Mouse (Mus musculus): ENCODE results near the gene Lrrc27. TPM values are rescaled to one million over a fixed set of nuclear protein-coding genes. Genes with fewer than 3 reads are reported as not detected.

Gene Lrrc27
- total RNA-seq, 2 experiments from 2014 or later = 2.4 to 2.7 TPM

GRCm38 (mm10) chr7:139211761-139212160 is 1.0 kb upstream of the Lrrc27 start:
- DNase-seq = no peak

GRCm38 (mm10) chr7:139213751-139214150 is 963 bp downstream of the Lrrc27 start:
- no peak for DNase-seq
- intact Hi-C loops (cut with DNase I; ENCODE audit: low total_unique reads) = no loop called here

More at GRCm38 (mm10) chr7:139211761-139212160, 1.0 kb upstream of the Lrrc27 start:
- intact Hi-C loops (cut with DNase I; ENCODE audit: low total_unique reads) = no loop called here

- intact Hi-C loops (cut with DNase I; ENCODE audit: low total_unique reads) = no loop called here
These were observed 1.4 kb downstream of the Lrrc27 start for GRCm38 (mm10) chr7:139214160-139214559.

GRCm38 (mm10) chr7:139214596-139215340 is 2.0 kb downstream of the Lrrc27 start:
- no peak for DNase-seq
- intact Hi-C loops (cut with DNase I; ENCODE audit: low total_unique reads) = no loop called here

More at GRCm38 (mm10) chr7:139214160-139214559, 1.4 kb downstream of the Lrrc27 start:
- DNase-seq = no peak

GRCm38 (mm10) chr7:139215516-139215915 is 2.7 kb downstream of the Lrrc27 start:
- no peak for DNase-seq
- intact Hi-C loops (cut with DNase I; ENCODE audit: low total_unique reads) = no loop called here

GRCm38 (mm10) chr7:139215946-139216345 is 3.2 kb downstream of the Lrrc27 start:
- DNase-seq = no peak
- intact Hi-C loops (cut with DNase I; ENCODE audit: low total_unique reads) = no loop called here

GRCm38 (mm10) chr7:139216464-139216863 is 3.7 kb downstream of the Lrrc27 start:
- DNase-seq = no peak
- intact Hi-C loops (cut with DNase I; ENCODE audit: low total_unique reads) = no loop called here

GRCm38 (mm10) chr7:139217046-139217445 is 4.3 kb downstream of the Lrrc27 start:
- no peak for DNase-seq
- intact Hi-C loops (cut with DNase I; ENCODE audit: low total_unique reads) = no loop called here

- intact Hi-C loops (cut with DNase I; ENCODE audit: low total_unique reads) = no loop called here
- peak; percentile 36 for DNase-seq
These were observed 6.0 kb downstream of the Lrrc27 start for GRCm38 (mm10) chr7:139218641-139219415.

GRCm38 (mm10) chr7:139219486-139219885 is 6.7 kb downstream of the Lrrc27 start:
- no peak for DNase-seq
- intact Hi-C loops (cut with DNase I; ENCODE audit: low total_unique reads) = no loop called here

- DNase-seq = peak; percentile 43
- intact Hi-C loops (cut with DNase I; ENCODE audit: low total_unique reads) = no loop called here
These were observed 7.5 kb downstream of the Lrrc27 start for GRCm38 (mm10) chr7:139220303-139220702.

- no peak for DNase-seq
- intact Hi-C loops (cut with DNase I; ENCODE audit: low total_unique reads) = no loop called here
These were observed 8.3 kb downstream of the Lrrc27 start for GRCm38 (mm10) chr7:139221072-139221471.

- intact Hi-C loops (cut with DNase I; ENCODE audit: low total_unique reads) = no loop called here
- DNase-seq = no peak
These were observed 9.1 kb downstream of the Lrrc27 start for GRCm38 (mm10) chr7:139221856-139222255.

GRCm38 (mm10) chr7:139222341-139222740 is 9.6 kb downstream of the Lrrc27 start:
- intact Hi-C loops (cut with DNase I; ENCODE audit: low total_unique reads) = no loop called here
- DNase-seq = no peak

- intact Hi-C loops (cut with DNase I; ENCODE audit: low total_unique reads) = no loop called here
- DNase-seq = no peak
These were observed 11.3 kb downstream of the Lrrc27 start for GRCm38 (mm10) chr7:139224070-139224469.

GRCm38 (mm10) chr7:139224725-139225124 is 11.9 kb downstream of the Lrrc27 start:
- DNase-seq = no peak
- intact Hi-C loops (cut with DNase I; ENCODE audit: low total_unique reads) = no loop called here

- intact Hi-C loops (cut with DNase I; ENCODE audit: low total_unique reads) = no loop called here
- no peak for DNase-seq
These were observed 13.6 kb downstream of the Lrrc27 start for GRCm38 (mm10) chr7:139226416-139226815.

GRCm38 (mm10) chr7:139228447-139229171 is 15.8 kb downstream of the Lrrc27 start:
- no peak for DNase-seq
- intact Hi-C loops (cut with DNase I; ENCODE audit: low total_unique reads) = no loop called here

- intact Hi-C loops (cut with DNase I; ENCODE audit: low total_unique reads) = loop anchor here (5.0 to 10.0 kb wide), 2 partner anchors 155 to 242 kb away; partner anchors contain the start of gene Inpp5a
- no peak for DNase-seq
These were observed 17.0 kb downstream of the Lrrc27 start for GRCm38 (mm10) chr7:139229837-139230236.

GRCm38 (mm10) chr7:139230241-139230640 is 17.5 kb downstream of the Lrrc27 start:
- intact Hi-C loops (cut with DNase I; ENCODE audit: low total_unique reads) = loop anchor here (5.0 to 10.0 kb wide), 2 partner anchors 155 to 242 kb away; partner anchors contain the start of gene Inpp5a
- DNase-seq = no peak
